Mouse (Mus musculus) embryonic facial prominence, embryonic 14.5 days (tissue): ENCODE measurements around the gene Gm15217. TPM values are rescaled to one million over a fixed set of nuclear protein-coding genes. Genes with fewer than 3 reads are reported as not detected.

Source experiments
- ATAC-seq: fragments of 200-750 bp; cut with Nextera tagmentation; 2 replicates; pipeline ENCODE4 v1.8.0; 2017; ENCODE audit warnings: low read depth, moderate number of reproducible peaks, moderate TSS enrichment
- DNase-seq: peaks from one replicate; pipeline ENCODE4 v3.0.0-alpha.2; 2015; ENCODE audit warnings: low spot score
- H3K27ac ChIP-seq: fragments of 300-500 bp; sonication (generic); replicated peaks from 2 replicates; pipeline ENCODE4 v1.5.1; 2014; ENCODE audit warnings: low read depth, mild to moderate bottlenecking, low read length, moderate library complexity
- H3K27me3 ChIP-seq: fragments of 300-500 bp; sonication (generic); replicated peaks from 2 replicates; pipeline ENCODE4 v1.6.1; 2014; ENCODE audit warnings: low read length; ENCODE audit not compliant: control insufficient read depth, insufficient read depth
- H3K36me3 ChIP-seq: fragments of 300-500 bp; sonication (generic); 2 replicates; pipeline ENCODE4 v1.6.1; 2014; ENCODE audit warnings: low read length, mixed read lengths; ENCODE audit not compliant: control insufficient read depth, insufficient read depth
- H3K4me1 ChIP-seq: fragments of 300-500 bp; sonication (generic); 2 replicates; pipeline ENCODE4 v1.6.1; 2014; ENCODE audit warnings: antibody characterized with exemption, low read length; ENCODE audit not compliant: control insufficient read depth, insufficient read depth
- H3K4me2 ChIP-seq: fragments of 300-500 bp; sonication (generic); 2 replicates; pipeline ENCODE4 v1.6.1; 2014; ENCODE audit warnings: low read depth, mild to moderate bottlenecking, low read length, moderate library complexity, mixed read lengths
- H3K4me3 ChIP-seq: fragments of 300-500 bp; sonication (generic); 2 replicates; pipeline ENCODE4 v1.5.1; 2014; ENCODE audit warnings: low read depth, mild to moderate bottlenecking, low read length
- H3K9ac ChIP-seq: fragments of 300-500 bp; sonication (generic); 2 replicates; pipeline ENCODE4 v1.6.1; 2014; ENCODE audit warnings: low read depth, mild to moderate bottlenecking, low read length, moderate library complexity, mixed read lengths
- H3K9me3 ChIP-seq: fragments of 300-500 bp; sonication (generic); 2 replicates; pipeline ENCODE4 v1.6.1; 2016; ENCODE audit warnings: low read length; ENCODE audit not compliant: control insufficient read depth
- WGBS: fragments of 180-500 bp; shearing (Covaris S2); extraction: QIAGEN DNeasy Blood & Tissue Kit; methylation state at CpG from one replicate; pipeline ENCODE4 v1.1.7; 2014; 5-methylcytosine and 5-hydroxymethylcytosine counted together
- polyA plus RNA-seq: library from polyadenylated mRNA; unstranded; fragments of >200 nt; fragmentation: Nextera tagmentation; extraction: Ambion mirVana; gene quantifications from 2 replicates; pipeline ENCODE4 v1.2.1, GENCODE M21; 2014

Gene Gm15217
- polyA plus RNA-seq, 1 experiment from 2014 or later: not detected

DNA sequence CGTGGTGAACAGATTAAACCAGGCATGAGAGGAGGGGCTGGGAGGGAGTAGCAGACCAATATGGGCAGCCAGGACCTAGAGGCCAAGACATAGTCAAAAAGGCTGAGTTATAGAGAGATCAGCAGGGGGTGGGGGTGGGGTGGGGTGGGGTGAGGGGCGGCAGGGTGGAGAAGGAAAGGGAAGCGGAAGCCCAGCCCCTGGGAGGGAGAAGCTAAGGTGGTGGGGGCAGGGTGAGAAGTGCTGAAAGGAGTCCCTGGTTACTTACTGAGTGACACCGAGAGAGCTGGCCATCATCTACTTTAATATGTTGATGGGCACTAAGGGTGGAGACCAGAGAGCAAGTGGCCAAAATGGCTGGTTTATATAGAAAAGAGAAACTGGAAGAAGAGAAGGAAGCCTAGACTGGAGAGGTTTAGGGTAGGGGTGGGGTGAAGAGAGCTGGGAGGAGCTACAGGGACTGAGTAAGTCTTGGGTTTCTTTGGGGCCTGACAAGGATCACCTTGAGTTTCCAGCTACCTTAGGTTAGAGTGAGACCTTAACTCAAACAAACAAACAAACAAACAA lies 31.4 kb downstream of the Gm15217 start:
- ATAC-seq: no peak
- 56% methylated on average over 4 of the region's 4 CpGs for WGBS

DNA sequence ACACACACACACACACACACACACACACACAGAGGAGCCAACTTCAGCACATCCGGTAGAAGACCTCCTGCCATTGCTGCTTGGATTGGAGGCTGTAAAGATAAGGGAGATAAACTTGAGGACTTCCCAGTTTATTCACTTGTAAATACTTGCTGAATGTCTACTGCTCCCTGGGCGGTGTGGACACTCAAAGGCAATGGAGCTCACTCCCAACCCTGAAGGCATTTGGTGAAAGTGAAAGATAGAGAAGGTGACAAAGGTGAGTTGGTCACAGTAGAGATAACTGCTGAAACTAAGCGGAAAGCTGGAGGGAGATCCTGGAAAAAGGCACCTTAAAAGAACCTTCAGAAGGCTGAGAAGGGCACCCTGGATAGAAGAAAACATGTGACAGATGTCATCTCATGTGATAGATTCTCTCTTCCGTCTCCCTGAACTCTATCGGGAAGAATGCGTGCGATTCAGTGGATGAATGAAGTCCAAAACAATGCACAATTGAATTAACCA lies 33.3 kb downstream of the Gm15217 start:
- Histone ChIP-seq H3K27ac (no peak overlapping the region), H3K9me3 (0 out of 2 replicates have a peak, but pooled peaks cover 6% of the 10 kb centered on the region), H3K4me2 (no peak overlapping the region), H3K27me3 (no peaks in the 10 kb centered on the region), H3K4me3 (no peak overlapping the region), H3K36me3 (no peaks in the 10 kb centered on the region), H3K4me1 (no peaks in the 10 kb centered on the region), H3K9ac (no peak overlapping the region)
- DNase-seq (no peak), ATAC-seq (no peak)
- 81% methylated on average over 7 of the region's 7 CpGs for WGBS

More for the DNA sequence above, 31.4 kb downstream of the Gm15217 start:
- H3K9me3 ChIP-seq: 0 out of 2 replicates have a peak, but pooled peaks cover 6% of the 10 kb centered on the region
- no peak overlapping the region for H3K27ac ChIP-seq
- no peak overlapping the region for H3K4me2 ChIP-seq
- no peak overlapping the region for H3K4me3 ChIP-seq
- H3K36me3 ChIP-seq: no peaks in the 10 kb centered on the region
- H3K9ac ChIP-seq: no peak overlapping the region
- H3K4me1 ChIP-seq: no peaks in the 10 kb centered on the region
- H3K27me3 ChIP-seq: no peaks in the 10 kb centered on the region
- DNase-seq: no peak

DNA sequence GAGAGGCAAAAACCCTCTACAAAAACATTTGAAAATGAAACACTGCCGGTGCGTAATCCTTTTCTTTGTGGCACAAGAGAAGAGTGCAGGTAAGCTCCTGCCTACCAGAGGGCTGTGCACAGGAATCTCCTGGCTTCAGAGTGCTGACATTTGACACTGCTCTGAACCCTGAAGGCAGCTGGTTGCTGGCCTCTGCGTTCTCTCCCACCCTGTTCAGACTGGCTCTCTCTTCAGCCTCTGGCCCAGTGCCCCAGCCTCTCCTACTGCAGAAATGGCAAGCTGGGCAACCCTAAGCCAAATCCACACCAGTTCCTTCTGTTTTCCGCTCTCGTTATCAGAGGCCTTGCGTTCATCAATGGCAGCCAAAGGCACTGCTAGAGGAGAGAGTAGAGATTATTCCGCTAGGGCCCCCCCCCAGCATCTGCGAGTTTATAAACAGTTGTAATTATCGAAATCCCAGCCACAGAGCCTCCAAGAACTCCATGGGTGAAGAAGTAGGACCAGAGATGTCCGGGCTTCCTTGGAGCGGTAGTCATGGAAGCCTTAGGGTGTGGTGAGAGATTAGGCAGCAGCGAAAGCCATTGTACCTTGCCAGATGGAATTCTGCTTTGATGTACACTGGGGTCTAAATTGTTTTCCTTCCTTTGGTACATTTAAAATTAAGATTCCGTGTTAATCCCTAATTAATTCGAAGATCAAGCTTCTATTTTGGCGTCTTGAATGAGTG lies 39.3 kb downstream of the Gm15217 start:
- whole genome bisulfite sequencing: 65% methylated on average over 15 of the region's 15 CpGs
- ATAC-seq (no peak), DNase-seq (no peak)
- Histone ChIP-seq H3K4me2 (no peak overlapping the region), H3K27ac (no peak overlapping the region), H3K4me1 (0 out of 2 replicates have a peak, but pooled peaks cover 2% of the 10 kb centered on the region), H3K9ac (no peak overlapping the region), H3K9me3 (0 out of 2 replicates have a peak, but pooled peaks cover 6% of the 10 kb centered on the region), H3K36me3 (no peaks in the 10 kb centered on the region), H3K4me3 (no peak overlapping the region), H3K27me3 (no peaks in the 10 kb centered on the region)

DNA sequence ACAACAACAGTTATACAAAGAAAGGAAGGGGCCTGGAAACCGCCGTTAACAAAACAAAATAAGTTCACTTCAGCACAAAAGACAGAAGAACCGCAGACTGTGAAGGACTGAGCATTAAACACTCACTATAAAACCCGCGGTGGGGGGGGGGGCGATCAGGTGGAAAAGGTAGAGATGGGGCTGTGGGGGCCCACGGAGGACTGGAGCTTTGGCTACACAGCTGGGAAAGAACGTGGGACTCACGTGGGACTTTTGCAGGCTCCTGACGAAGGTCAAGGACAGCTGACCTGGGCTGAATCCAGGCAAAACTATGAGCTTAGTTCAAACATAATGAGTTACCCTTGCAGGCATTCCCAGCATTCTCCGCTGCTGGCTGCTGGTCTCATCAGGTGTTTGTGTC lies 40.1 kb downstream of the Gm15217 start:
- no peak overlapping the region for H3K9ac ChIP-seq
- no peak for ATAC-seq
- no peak overlapping the region for H3K4me2 ChIP-seq

DNA sequence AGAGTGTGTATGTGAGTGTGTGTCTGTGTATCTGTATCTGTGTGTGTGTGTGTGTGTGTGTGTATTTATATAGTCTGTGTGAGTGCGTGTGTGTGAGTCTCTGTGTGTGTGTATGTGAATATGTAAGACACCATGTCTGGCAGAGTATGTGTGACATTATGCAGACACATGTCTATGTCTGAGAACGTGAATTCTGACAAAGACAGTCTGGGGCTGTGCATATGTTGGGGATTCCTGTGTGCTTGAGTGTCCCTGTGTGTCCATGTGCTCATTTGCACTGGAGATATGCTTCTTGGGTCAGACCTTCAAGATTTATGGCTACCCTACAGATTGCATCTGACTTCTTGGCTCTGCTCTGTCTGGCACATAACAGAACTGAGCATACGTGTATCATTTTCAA lies 42.6 kb downstream of the Gm15217 start:
- no peak for ATAC-seq
- 81% methylated on average over 3 of the region's 3 CpGs for WGBS
- H3K4me3 ChIP-seq: no peak overlapping the region

More for the DNA sequence above, 40.1 kb downstream of the Gm15217 start:
- WGBS: 45% methylated on average over 10 of the region's 11 CpGs
- Histone ChIP-seq H3K27me3 (no peaks in the 10 kb centered on the region), H3K4me3 (no peak overlapping the region), H3K9me3 (0 out of 2 replicates have a peak, but pooled peaks cover 6% of the 10 kb centered on the region), H3K4me1 (0 out of 2 replicates have a peak, but pooled peaks cover 2% of the 10 kb centered on the region), H3K27ac (no peak overlapping the region), H3K36me3 (no peaks in the 10 kb centered on the region)
- DNase-seq: no peak

GRCm38 (mm10) chr14:46427251-46427650 lies 48.0 kb downstream of the Gm15217 start:
- H3K27ac ChIP-seq: no peak overlapping the region
- no peak overlapping the region for H3K9ac ChIP-seq

More for the DNA sequence above, 42.6 kb downstream of the Gm15217 start:
- Histone ChIP-seq H3K9ac (no peak overlapping the region), H3K4me1 (0 out of 2 replicates have a peak, but pooled peaks cover 2% of the 10 kb centered on the region), H3K27me3 (no peaks in the 10 kb centered on the region), H3K27ac (no peak overlapping the region), H3K4me2 (no peak overlapping the region), H3K36me3 (no peaks in the 10 kb centered on the region), H3K9me3 (peaks cover 3% of the 10 kb centered on the region; the same call in 1 of the 2 replicates)
- no peak for DNase-seq

GRCm38 (mm10) chr14:46430231-46430630 lies 51.0 kb downstream of the Gm15217 start:
- H3K9ac ChIP-seq: no peak overlapping the region
- no peak overlapping the region for H3K27ac ChIP-seq
- H3K36me3 ChIP-seq: no peaks in the 10 kb centered on the region
- DNase-seq (no peak), ATAC-seq (no peak)
- WGBS: 89% methylated on average over 5 of the region's 5 CpGs
- H3K4me3 ChIP-seq: no peak overlapping the region
- no peak overlapping the region for H3K4me2 ChIP-seq
- no peaks in the 10 kb centered on the region for H3K4me1 ChIP-seq
- peaks cover 3% of the 10 kb centered on the region; the same call in 1 of the 2 replicates for H3K9me3 ChIP-seq
- no peaks in the 10 kb centered on the region for H3K27me3 ChIP-seq

More at GRCm38 (mm10) chr14:46427251-46427650, 48.0 kb downstream of the Gm15217 start:
- Histone ChIP-seq H3K4me1 (0 out of 2 replicates have a peak, but pooled peaks cover 2% of the 10 kb centered on the region), H3K36me3 (no peaks in the 10 kb centered on the region), H3K9me3 (peaks cover 3% of the 10 kb centered on the region; the same call in 1 of the 2 replicates), H3K27me3 (no peaks in the 10 kb centered on the region), H3K4me3 (no peak overlapping the region), H3K4me2 (no peak overlapping the region)
- 94% methylated on average over 13 of the region's 13 CpGs for WGBS
- DNase-seq: no peak
- no peak for ATAC-seq
